Mouse (Mus musculus): ENCODE data around the gene Galnt3.

Gene Galnt3

DNA sequence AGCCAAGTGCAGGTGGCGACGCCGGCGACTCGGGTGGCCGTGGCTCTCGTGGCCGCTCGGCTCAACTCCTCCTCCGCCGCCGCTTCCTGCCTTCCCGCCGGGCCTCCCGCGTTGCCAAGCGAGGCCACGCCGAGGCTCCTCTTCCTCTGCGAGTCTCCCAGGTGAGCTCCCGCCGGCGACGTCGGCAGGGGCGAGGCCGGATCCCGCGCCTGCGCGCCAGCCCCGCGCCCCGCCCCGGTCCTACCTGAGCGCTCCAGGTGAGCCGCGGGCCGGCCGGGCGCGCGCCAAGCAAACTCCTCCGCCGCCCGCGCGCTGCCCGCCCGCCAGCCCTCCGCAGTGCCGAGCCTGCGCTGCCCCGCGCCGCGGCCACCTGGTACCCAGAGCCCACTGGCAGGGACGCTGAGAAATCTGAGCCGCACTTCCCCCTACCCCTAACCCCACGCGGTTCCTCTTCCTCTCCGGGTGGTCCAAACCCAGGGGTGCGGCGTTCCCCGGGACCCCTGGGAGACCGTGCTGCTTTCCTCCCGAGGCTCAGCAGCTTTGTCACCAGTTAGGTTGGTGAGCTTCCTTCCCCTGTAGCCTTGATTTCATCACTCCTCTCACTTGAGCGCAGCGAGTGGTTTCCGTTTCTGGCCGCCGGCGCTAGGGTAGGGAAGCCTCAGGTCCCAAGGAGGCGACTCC is at the start of gene Galnt3:
Gene Galnt3 (minus strand): TSS at position 404 of the 681 bp plus-strand sequence.
- no peak for DNase-seq (ENCODE audit: low read depth, low spot score)

- no peak for DNase-seq (ENCODE audit: low read depth, low spot score)
Measured at GRCm38 (mm10) chr2:66173134-66173533, 48.3 kb upstream of the Galnt3 start.

DNA sequence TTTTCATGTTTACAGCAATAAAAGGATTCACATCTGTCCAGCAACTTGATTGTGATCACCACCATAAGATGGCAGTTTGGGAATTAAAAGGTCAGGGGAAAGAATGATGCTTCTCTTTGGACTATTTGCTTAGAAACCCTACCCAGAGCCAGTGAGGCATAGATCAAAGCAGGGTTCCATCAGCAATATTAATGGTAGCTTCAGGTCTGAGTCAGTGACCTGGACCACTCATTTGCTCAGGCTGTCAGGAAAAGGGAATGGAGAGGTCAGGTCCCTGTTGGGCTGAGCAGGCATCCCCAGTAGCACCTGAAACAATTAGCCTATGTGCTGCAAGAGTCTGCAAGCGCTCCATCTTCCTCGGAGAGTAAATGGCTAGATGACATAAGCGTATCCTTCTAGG is 46.8 kb upstream of the Galnt3 start:
- no peak for DNase-seq (ENCODE audit: low read depth, low spot score)

DNA sequence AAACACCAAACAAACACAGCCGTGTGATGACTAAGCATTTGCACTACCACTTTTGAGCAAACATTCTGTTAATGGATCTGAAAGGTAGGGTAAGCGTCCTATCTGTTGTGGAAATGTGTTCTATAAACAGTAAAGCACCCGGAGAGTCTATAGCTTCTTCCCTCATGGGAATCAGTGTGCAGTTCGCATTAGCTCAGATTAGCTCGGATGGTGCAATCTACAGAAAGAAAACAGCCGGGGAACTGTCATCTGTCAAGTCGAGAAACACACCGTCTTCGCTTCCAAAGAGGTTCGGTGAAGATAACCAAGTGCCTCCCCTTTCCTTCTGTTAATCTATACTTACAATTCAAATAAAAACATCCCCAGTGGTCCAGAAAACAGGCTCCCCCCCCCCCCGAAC is 45.9 kb upstream of the Galnt3 start:
- DNase-seq (ENCODE audit: low read depth, low spot score): no peak

DNA sequence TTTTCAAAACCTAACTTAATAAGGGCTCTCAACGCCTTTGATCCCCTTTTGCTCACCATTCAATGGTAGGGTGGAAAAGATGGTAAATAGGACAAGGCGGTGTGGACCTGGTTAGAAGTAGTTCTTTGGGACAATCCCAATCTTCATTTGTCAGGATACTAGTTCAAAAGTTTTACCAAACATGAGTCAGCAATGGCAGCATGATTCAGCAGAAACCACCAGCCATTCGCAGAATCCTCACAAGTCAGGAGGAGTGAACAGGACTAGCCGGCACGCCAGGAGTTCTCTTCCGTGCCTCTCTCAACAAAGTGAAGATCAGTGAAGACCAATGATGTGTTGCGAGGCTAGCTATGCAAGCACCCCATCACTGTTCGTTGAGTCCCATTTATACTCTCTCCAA is 40.2 kb upstream of the Galnt3 start:
- DNase-seq (ENCODE audit: low read depth, low spot score): no peak

DNA sequence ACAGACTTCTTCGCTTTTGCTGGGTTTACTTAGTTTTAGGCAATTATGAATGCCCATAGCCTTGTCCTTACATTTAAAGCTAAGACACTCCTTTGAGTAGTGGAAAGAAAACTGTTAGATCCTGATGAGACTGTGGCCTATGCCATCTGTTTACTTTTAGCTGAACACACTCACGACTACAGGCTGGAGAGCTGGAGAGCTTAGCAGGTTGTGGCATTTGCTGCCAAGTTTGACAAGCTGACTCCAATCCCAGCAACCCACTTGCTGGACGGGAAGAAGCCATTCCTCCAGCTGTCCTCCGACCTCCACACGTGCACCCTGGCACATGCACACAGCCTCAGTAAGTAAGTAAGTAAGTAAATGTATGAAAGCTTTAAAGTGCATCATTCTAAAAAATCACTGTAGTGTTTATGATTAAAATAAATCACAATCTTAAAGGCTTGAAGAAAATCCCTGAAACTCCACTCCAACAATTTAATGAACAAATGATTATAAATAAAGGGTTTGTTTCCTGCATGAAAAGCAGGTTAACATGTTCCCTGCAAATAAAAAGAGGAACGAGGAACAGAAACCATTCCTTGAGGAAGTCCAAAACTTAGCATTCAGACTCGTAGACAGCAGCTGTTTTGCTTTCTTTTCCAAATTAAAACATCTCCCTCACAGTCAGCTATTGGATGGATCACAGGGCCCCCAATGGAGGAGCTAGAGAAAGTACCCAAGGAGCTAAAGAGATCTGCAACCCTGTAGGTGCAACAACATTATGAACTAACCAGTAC is 33.5 kb upstream of the Galnt3 start:
- DNase-seq (ENCODE audit: low read depth, low spot score): no peak

DNA sequence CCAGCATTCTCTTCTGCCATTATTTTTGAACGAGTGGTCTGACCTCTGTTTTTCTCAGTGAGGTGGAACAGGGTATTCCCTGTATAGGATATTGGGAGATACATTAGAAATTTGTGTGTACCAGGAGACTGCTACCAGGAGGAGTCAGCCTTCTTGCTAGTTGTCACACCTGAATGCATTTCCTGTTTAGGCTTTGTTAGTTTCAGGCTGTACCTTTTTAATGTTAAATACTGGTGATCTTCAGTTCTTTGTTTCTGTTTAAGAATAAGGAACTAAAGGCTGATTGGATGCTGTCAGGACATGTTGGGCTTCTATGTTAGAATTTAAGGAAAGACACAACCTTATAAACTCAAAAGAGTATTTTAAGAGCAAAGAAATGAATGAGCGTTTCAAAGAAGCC is 26.6 kb upstream of the Galnt3 start:
- DNase-seq (ENCODE audit: low read depth, low spot score): no peak

DNA sequence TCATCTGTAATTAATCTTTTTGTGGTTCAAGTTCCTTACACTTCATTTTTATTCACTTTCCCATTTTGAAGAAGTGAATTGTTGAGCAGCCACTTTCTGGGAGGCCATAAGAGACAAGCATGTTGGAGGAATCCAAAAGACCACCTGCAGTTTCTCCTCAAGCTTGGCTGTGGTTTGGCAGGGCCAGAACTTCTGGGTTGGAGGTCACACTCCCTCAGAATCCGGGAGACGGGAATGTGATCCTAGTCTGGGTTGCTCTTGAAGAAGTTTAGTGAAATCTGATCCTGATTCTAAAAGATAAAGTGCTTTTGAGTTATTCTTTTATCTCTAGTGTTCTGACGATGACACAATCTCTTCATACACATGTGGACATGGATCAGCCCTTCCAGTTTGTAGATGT is 25.7 kb upstream of the Galnt3 start:
- DNase-seq (ENCODE audit: low read depth, low spot score): no peak

GRCm38 (mm10) chr2:66148654-66149230 is 23.9 kb upstream of the Galnt3 start:
- no peak for DNase-seq (ENCODE audit: low read depth, low spot score)

DNA sequence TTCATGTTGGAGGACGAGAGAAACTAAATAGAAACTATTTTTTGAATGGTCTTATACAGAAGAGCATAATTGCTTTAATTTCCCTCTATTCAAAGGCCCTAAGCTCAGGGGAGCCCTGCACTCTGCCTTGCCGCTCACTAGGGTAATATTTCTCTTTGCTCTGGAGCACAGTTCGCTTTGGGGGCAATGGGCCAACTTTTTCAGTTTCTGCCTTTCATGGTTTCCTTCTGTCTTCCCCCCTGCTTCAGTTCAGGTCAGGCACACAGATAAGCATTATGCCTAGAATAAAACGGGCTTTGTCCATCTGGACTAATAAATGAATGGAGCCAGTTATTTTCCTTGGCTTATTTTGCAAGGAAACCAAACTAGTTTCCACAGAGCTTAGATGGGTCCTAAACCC is 21.7 kb upstream of the Galnt3 start:
- DNase-seq (ENCODE audit: low read depth, low spot score): no peak

- peak; percentile 71 for DNase-seq (ENCODE audit: low read depth, low spot score)
Measured at GRCm38 (mm10) chr2:66144770-66145169, 20.0 kb upstream of the Galnt3 start.

- DNase-seq (ENCODE audit: low read depth, low spot score): no peak
Measured at GRCm38 (mm10) chr2:66143284-66143683, 18.5 kb upstream of the Galnt3 start.

- DNase-seq (ENCODE audit: low read depth, low spot score): no peak
Measured at GRCm38 (mm10) chr2:66142711-66143110, 17.9 kb upstream of the Galnt3 start.

GRCm38 (mm10) chr2:66142268-66142667 is 17.5 kb upstream of the Galnt3 start:
- no peak for DNase-seq (ENCODE audit: low read depth, low spot score)

- no peak for DNase-seq (ENCODE audit: low read depth, low spot score)
Measured at GRCm38 (mm10) chr2:66140246-66140645, 15.5 kb upstream of the Galnt3 start.

GRCm38 (mm10) chr2:66131862-66132544 is 7.2 kb upstream of the Galnt3 start:
- DNase-seq (ENCODE audit: low read depth, low spot score): no peak

DNA sequence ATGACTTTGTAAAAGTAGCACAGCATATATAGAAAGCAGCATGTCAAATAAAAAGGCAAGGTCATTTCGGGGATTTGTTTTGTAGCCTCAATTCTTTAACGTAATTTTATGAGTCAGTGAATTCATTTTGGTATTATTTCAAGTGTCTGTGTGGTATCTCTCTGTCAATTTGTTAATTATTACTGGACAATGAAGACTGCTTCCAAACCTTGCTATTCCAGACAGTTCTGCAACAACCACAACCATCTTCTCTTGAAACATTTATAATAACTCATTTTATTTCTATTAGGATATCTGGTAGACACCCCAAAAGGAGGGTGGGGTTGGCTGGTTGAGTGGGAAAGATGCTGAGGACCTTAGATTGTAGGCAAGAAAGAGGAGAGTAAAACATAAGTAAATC is 4.1 kb upstream of the Galnt3 start:
- DNase-seq (ENCODE audit: low read depth, low spot score): no peak

DNA sequence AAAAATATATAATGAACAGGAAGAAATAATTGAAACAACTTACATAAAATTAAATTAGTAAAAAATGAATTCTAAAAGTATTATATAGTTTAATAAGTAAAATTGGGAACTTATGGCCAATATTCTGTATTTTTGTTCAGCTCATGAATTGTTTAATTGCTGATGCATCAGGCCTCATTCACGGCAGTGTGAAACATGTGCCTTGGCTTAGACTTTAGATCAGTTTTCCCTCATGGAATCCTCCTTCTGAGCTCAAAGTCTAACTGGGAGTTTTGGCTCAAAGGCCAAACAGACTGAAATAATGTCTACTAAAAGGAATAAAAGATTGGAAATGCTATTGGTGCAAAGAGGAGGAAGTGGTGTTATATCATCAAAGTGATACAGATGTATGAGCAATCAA is 2.7 kb upstream of the Galnt3 start:
- no peak for DNase-seq (ENCODE audit: low read depth, low spot score)

DNA sequence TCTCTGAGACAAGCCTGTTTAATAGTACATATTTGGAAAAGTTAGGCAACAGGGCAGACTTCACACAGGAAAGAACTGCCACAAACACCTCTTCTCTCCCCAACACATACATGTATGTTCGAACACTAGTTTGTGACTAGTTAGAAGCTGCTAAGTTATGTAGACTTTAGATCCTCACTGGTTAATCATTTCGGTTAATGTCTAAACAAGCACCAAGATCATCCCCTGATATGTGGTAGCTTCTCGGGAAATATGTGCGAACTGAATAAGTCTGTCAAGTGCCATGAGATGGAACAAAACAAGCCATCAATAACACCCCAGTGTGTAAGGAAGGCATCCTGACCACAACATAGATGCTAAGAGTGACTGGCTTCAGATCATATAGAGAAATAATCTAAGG is 2.1 kb upstream of the Galnt3 start:
- no peak for DNase-seq (ENCODE audit: low read depth, low spot score)

- no peak for DNase-seq (ENCODE audit: low read depth, low spot score)
Measured at GRCm38 (mm10) chr2:66123756-66124589, 821 bp downstream of the Galnt3 start.

DNA sequence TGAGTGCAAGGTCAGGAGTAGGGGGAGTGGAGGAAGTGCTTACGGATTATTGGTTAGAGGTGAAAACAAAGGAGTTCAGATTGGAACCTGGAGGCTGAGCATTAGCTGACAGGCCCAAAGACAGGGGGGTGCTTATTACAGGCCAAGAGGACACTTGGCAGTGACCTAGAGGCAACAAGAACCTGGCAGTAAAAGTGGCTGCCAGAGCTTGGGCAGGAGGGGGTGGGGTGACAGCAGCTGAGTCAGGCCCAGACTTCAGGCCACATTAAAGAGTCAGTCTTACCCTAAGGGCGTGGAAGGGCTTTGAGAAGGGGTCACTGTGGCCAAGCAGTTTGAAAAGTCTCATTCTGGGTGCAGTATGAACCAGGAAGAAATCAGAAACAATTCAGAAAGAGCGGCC is 7.1 kb downstream of the Galnt3 start:
- peak; percentile 56 for DNase-seq (ENCODE audit: low read depth, low spot score)

All from 3T3-L1 (cell line).